Comparison of ENCODE assay signal across 10 mouse cellular contexts in the genomic region with DNA sequence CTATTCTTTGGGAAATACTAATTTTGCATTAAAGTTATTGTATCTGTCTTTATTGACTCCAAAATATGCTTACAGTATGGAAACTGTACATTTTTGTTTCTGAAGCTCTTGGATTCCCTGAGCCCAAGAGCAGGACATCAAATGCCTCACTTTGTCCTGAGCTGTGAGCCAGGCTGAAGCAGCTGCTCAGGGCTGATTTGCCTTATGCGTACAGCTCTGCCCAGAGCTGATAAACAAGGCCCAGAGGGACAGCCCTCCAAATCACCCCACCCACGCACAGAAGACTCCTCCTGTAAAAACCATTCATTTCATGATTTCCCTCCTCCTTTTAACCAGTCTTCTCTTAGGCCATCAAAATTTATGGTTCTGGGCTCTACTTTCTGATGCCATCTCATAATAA. TPM values are rescaled to one million over a fixed set of nuclear protein-coding genes. Genes with fewer than 3 reads are reported as not detected.
DNase-seq lines count a peak whose midpoint lies in the region; ATAC-seq and TF ChIP-seq lines count a peak whose summit lies in the region.
"Had no signal": no experiment of that assay in that cellular context is flagged by ENCODE, and none has a peak within 500 bp of the region (broad histone marks: within the 10 kb centered on the region; RNA-seq: fewer than 3 reads in every experiment).

No protein-coding gene starts in this region.

- TF ChIP-seq POLR2A in ES-Bruce4 (IDR thresholded peaks at IDR 0.05; ENCODE audit: insufficient read depth, low read length) = no peak
- no peak for TF ChIP-seq POLR2A in cerebellum, adult 2 months (IDR thresholded peaks at IDR 0.05; ENCODE audit: borderline replicate concordance, insufficient read depth, low read length)

- no peaks in the 10 kb centered on the region for H3K9me3 ChIP-seq in forebrain, embryonic 11.5 days (ENCODE audit: control insufficient read depth, low read length)
- no peaks in the 10 kb centered on the region for H3K9me3 ChIP-seq in forebrain, embryonic 13.5 days (replicated peaks)
- H3K9me3 ChIP-seq in ES-Bruce4 (replicated peaks; ENCODE audit: control insufficient read depth, insufficient read depth, low read length, poor library complexity, severe bottlenecking) = no peaks in the 10 kb centered on the region
- no peaks in the 10 kb centered on the region for H3K9me3 ChIP-seq in liver, embryonic 13.5 days (replicated peaks)

- TF ChIP-seq CTCF in ES-Bruce4 (IDR thresholded peaks at IDR 0.05; ENCODE audit: low read depth, low read length) = no peak
- no peak for TF ChIP-seq CTCF in cerebellum, adult 2 months (IDR thresholded peaks at IDR 0.05; ENCODE audit: borderline replicate concordance, insufficient read depth, low read depth, low read length)

- peak; percentile 47 for DNase-seq in forebrain, embryonic 11.5 days (ENCODE audit: low spot score)
- DNase-seq in heart, adult 18-20 months = peak; percentile 47 to 66
- DNase-seq in liver, embryonic 13.5 days = peak; percentile 82
- DNase-seq in left cerebral cortex, adult 11 months (ENCODE audit: low spot score) = no peak
- DNase-seq in MN1 (ENCODE audit: low spot score) = no peak
- DNase-seq in cerebellum, adult 2 months = no peak

- no peak overlapping the region for H3K4me3 ChIP-seq in forebrain, embryonic 11.5 days (ENCODE audit: low read depth, low read length)
- H3K4me3 ChIP-seq in forebrain, embryonic 13.5 days = no peak overlapping the region
- no peak overlapping the region for H3K4me3 ChIP-seq in ES-Bruce4 (ENCODE audit: low read depth, low read length)
- H3K4me3 ChIP-seq in liver, embryonic 13.5 days (replicated peaks) = peak overlapping the region; percentile 49
- no peak overlapping the region for H3K4me3 ChIP-seq in cerebellum, adult 2 months (replicated peaks; ENCODE audit: insufficient read depth, low read depth, low read length)

- peak; percentile 55; the same call in 1 of the 2 replicates for ATAC-seq in forebrain, embryonic 11.5 days (replicated peaks; ENCODE audit: low FRiP score)
- no peak for ATAC-seq in forebrain, embryonic 13.5 days
- peak; percentile 100 for ATAC-seq in liver, embryonic 13.5 days (ENCODE audit: low read depth)
- ATAC-seq: inflammation-experienced regulatory T-cells, adult 6 months had no signal

- 53% methylated on average over 2 of the region's 2 CpGs for WGBS in forebrain, embryonic 11.5 days
- 78% methylated on average over 2 of the region's 2 CpGs for WGBS in forebrain, embryonic 13.5 days
- WGBS in liver, embryonic 13.5 days (ENCODE audit: insufficient replicate concordance) = 6% methylated on average over 2 of the region's 2 CpGs
- 50% methylated on average over 2 of the region's 2 CpGs for WGBS in cerebellum, adult 2 months

- H3K36me3 ChIP-seq in forebrain, embryonic 11.5 days (ENCODE audit: control insufficient read depth, insufficient read depth, low read length) = no peaks in the 10 kb centered on the region
- no peaks in the 10 kb centered on the region for H3K36me3 ChIP-seq in forebrain, embryonic 13.5 days (ENCODE audit: poor library complexity, severe bottlenecking)
- peaks cover 3% of the 10 kb centered on the region; the same call in 1 of the 2 replicates for H3K36me3 ChIP-seq in ES-Bruce4 (ENCODE audit: control insufficient read depth, insufficient read depth, low read length, poor library complexity, severe bottlenecking)
- peaks cover 18% of the 10 kb centered on the region for H3K36me3 ChIP-seq in liver, embryonic 13.5 days

- no peak overlapping the region for H3K4me2 ChIP-seq in forebrain, embryonic 11.5 days (ENCODE audit: low read depth, low read length, severe bottlenecking)
- no peak overlapping the region for H3K4me2 ChIP-seq in forebrain, embryonic 13.5 days
- H3K4me2 ChIP-seq in liver, embryonic 13.5 days = peak overlapping the region; percentile 79

- no peak overlapping the region for H3K27ac ChIP-seq in forebrain, embryonic 11.5 days (ENCODE audit: low read depth, low read length)
- H3K27ac ChIP-seq in forebrain, embryonic 13.5 days = no peak overlapping the region
- peak overlapping the region; percentile 92 for H3K27ac ChIP-seq in ES-Bruce4 (ENCODE audit: insufficient read depth, low read length)
- peak overlapping the region; percentile 99 for H3K27ac ChIP-seq in liver, embryonic 13.5 days
- no peak overlapping the region for H3K27ac ChIP-seq in cerebellum, adult 2 months (ENCODE audit: insufficient read depth, low read length)

- no peaks in the 10 kb centered on the region for H3K4me1 ChIP-seq in forebrain, embryonic 11.5 days (replicated peaks; ENCODE audit: control insufficient read depth, insufficient read depth, low read length)
- H3K4me1 ChIP-seq in forebrain, embryonic 13.5 days = 0 out of 2 replicates have a peak, but pooled peaks cover 4% of the 10 kb centered on the region
- peaks cover 3% of the 10 kb centered on the region for H3K4me1 ChIP-seq in ES-Bruce4 (ENCODE audit: control insufficient read depth, insufficient read depth, low read length)
- H3K4me1 ChIP-seq in liver, embryonic 13.5 days (replicated peaks) = peaks cover 44% of the 10 kb centered on the region
- H3K4me1 ChIP-seq in cerebellum, adult 2 months (ENCODE audit: control insufficient read depth, insufficient read depth, low read length) = no peaks in the 10 kb centered on the region

- H3K9ac ChIP-seq in forebrain, embryonic 11.5 days (ENCODE audit: low read length) = no peak overlapping the region
- H3K9ac ChIP-seq in forebrain, embryonic 13.5 days = no peak overlapping the region
- H3K9ac ChIP-seq in ES-Bruce4 (ENCODE audit: low read depth, poor library complexity, severe bottlenecking) = no peak overlapping the region
- peak overlapping the region; percentile 73 for H3K9ac ChIP-seq in liver, embryonic 13.5 days

- H3K27me3 ChIP-seq in forebrain, embryonic 11.5 days (ENCODE audit: control insufficient read depth, insufficient read depth, low read length) = no peaks in the 10 kb centered on the region
- no peaks in the 10 kb centered on the region for H3K27me3 ChIP-seq in forebrain, embryonic 13.5 days
- no peaks in the 10 kb centered on the region for H3K27me3 ChIP-seq in ES-Bruce4 (ENCODE audit: control insufficient read depth, insufficient read depth, low read length, poor library complexity, severe bottlenecking)
- no peaks in the 10 kb centered on the region for H3K27me3 ChIP-seq in liver, embryonic 13.5 days
- H3K27me3 ChIP-seq in cerebellum, adult 2 months (ENCODE audit: control insufficient read depth, insufficient read depth, low read length) = no peaks in the 10 kb centered on the region

- TF ChIP-seq EP300 in ES-Bruce4 (IDR thresholded peaks at IDR 0.05; ENCODE audit: insufficient read depth, low read depth, low read length) = no peak

RNA-seq across cellular contexts. Expression of gene Spta1, which starts 1.0 kb away (rescaled TPM):
- polyA plus RNA-seq in forebrain, embryonic 11.5 days (2014; fragmentation: Nextera tagmentation; extraction: Ambion mirVana) = 2.7 and 3.5 TPM in 2 replicates
- polyA plus RNA-seq in forebrain, embryonic 13.5 days (2015; fragmentation: Nextera tagmentation; extraction: Ambion mirVana) = 0.13 and 0.21 TPM in 2 replicates
- 0.91 and 0.94 TPM in 2 replicates for polyA plus RNA-seq in ES-Bruce4 (2011; ENCODE audit: insufficient read depth, insufficient read length, low read depth, missing spikeins)
- 1 to 10 TPM; 6.9 to 8.2 TPM for total RNA-seq in heart, adult 18-20 months (2021)
- 25.7 and 33.7 TPM in 2 replicates for polyA plus RNA-seq in liver, embryonic 13.5 days (2015; fragmentation: Nextera tagmentation; extraction: Ambion mirVana)
- polyA plus RNA-seq in cerebellum, adult 2 months (2012; rRNA removed) = 0.02 and 0.03 TPM in 2 replicates
- polyA plus RNA-seq: cortical plate, adult 2 months had no signal

RNA-seq across cellular contexts. Expression of gene Olfr420, which starts 16.1 kb away (rescaled TPM):
- not detected in 2 replicates for polyA plus RNA-seq in forebrain, embryonic 11.5 days (2014; fragmentation: Nextera tagmentation; extraction: Ambion mirVana)
- 0.04 TPM in 1 of 2 replicates, not detected in the other for polyA plus RNA-seq in forebrain, embryonic 13.5 days (2015; fragmentation: Nextera tagmentation; extraction: Ambion mirVana)
- polyA plus RNA-seq in ES-Bruce4 (2011; ENCODE audit: insufficient read depth, insufficient read length, low read depth, missing spikeins) = not detected in 2 replicates
- total RNA-seq in heart, adult 18-20 months (2021) = not detected
- polyA plus RNA-seq in liver, embryonic 13.5 days (2015; fragmentation: Nextera tagmentation; extraction: Ambion mirVana) = 0.58 and 0.64 TPM in 2 replicates
- polyA plus RNA-seq in cerebellum, adult 2 months (2012; rRNA removed) = not detected in 2 replicates
- polyA plus RNA-seq: cortical plate, adult 2 months; inflammation-experienced regulatory T-cells, adult 6 months had no signal

RNA-seq across cellular contexts. Expression of gene Olfr424, which starts 40.2 kb away (rescaled TPM):
- not detected in 2 replicates for polyA plus RNA-seq in forebrain, embryonic 11.5 days (2014; fragmentation: Nextera tagmentation; extraction: Ambion mirVana)
- not detected in 2 replicates for polyA plus RNA-seq in forebrain, embryonic 13.5 days (2015; fragmentation: Nextera tagmentation; extraction: Ambion mirVana)
- not detected in 2 replicates for polyA plus RNA-seq in ES-Bruce4 (2011; ENCODE audit: insufficient read depth, insufficient read length, low read depth, missing spikeins)
- total RNA-seq in heart, adult 18-20 months (2021) = not detected
- not detected in 2 replicates for polyA plus RNA-seq in liver, embryonic 13.5 days (2015; fragmentation: Nextera tagmentation; extraction: Ambion mirVana)
- not detected in 2 replicates for polyA plus RNA-seq in cerebellum, adult 2 months (2012; rRNA removed)
- polyA plus RNA-seq: cortical plate, adult 2 months; inflammation-experienced regulatory T-cells, adult 6 months had no signal

RNA-seq across cellular contexts. Expression of gene Olfr231, which starts 50.6 kb away (rescaled TPM):
- polyA plus RNA-seq in forebrain, embryonic 11.5 days (2014; fragmentation: Nextera tagmentation; extraction: Ambion mirVana) = 0.36 and 0.57 TPM in 2 replicates
- not detected in 2 replicates for polyA plus RNA-seq in forebrain, embryonic 13.5 days (2015; fragmentation: Nextera tagmentation; extraction: Ambion mirVana)
- not detected in 2 replicates for polyA plus RNA-seq in ES-Bruce4 (2011; ENCODE audit: insufficient read depth, insufficient read length, low read depth, missing spikeins)
- total RNA-seq in heart, adult 18-20 months (2021) = not detected
- not detected in 2 replicates for polyA plus RNA-seq in liver, embryonic 13.5 days (2015; fragmentation: Nextera tagmentation; extraction: Ambion mirVana)
- polyA plus RNA-seq in cerebellum, adult 2 months (2012; rRNA removed) = not detected in 2 replicates
- polyA plus RNA-seq: cortical plate, adult 2 months; inflammation-experienced regulatory T-cells, adult 6 months had no signal

Comparison
In these comparisons a context has a peak if more than half of its experiments do, and no peak if none do; other contexts are left out.
1. DNase-seq: peak in forebrain, embryonic 11.5 days (single experiment), heart, adult 18-20 months (2 of 2) and liver, embryonic 13.5 days (single experiment); none in left cerebral cortex, adult 11 months (single experiment), MN1 (single experiment) and cerebellum, adult 2 months (0 of 2).
2. H3K27ac ChIP-seq: peak in ES-Bruce4 (single experiment) and liver, embryonic 13.5 days (single experiment); none in forebrain, embryonic 11.5 days (single experiment), forebrain, embryonic 13.5 days (single experiment) and cerebellum, adult 2 months (single experiment).